Mouse (Mus musculus) heart, postnatal 0 days (tissue): ENCODE measurements around the gene Trrap.

ENCODE experiments used
- CTCF ChIP-seq: IDR thresholded peaks from 2 replicates; pipeline ENCODE4 v1.5.1; 2016; ENCODE audit warnings: antibody characterized with exemption, control low read depth, low read depth
- EP300 ChIP-seq: IDR thresholded peaks from 2 replicates; pipeline ENCODE4 v1.6.1; 2016; ENCODE audit warnings: antibody characterized with exemption, low read depth

GRCm38 (mm10) chr5:144773231-144773630 lies 5.7 kb downstream of the Trrap start:
- TF ChIP-seq CTCF (no peak), EP300 (no peak)
